Mouse (Mus musculus) layer of hippocampus, adult 18-20 months (tissue): Measurements from ENCODE around the gene Msln. TPM values are rescaled to one million over a fixed set of nuclear protein-coding genes. Genes with fewer than 3 reads are reported as not detected.
"Not testable (repeated sequence)": the region's sequence is repeated elsewhere in the genome, so short reads cannot be mapped to it uniquely, and the experiment has no call there.

Source experiments
- DNase-seq, 2 experiments: peaks; one replicate each; pipeline ENCODE4 v3.0.0; 2022; ENCODE audit warnings: low spot score in 2 of 2
- total RNA-seq, 2 experiments: library from RNA; stranded (reverse); gene quantifications; 2 replicates each; pipeline ENCODE4 v1.2.3; 2021

Msln gene
- total RNA-seq, 2 experiments from 2014 or later: 0.46 to 1.2 TPM

DNA sequence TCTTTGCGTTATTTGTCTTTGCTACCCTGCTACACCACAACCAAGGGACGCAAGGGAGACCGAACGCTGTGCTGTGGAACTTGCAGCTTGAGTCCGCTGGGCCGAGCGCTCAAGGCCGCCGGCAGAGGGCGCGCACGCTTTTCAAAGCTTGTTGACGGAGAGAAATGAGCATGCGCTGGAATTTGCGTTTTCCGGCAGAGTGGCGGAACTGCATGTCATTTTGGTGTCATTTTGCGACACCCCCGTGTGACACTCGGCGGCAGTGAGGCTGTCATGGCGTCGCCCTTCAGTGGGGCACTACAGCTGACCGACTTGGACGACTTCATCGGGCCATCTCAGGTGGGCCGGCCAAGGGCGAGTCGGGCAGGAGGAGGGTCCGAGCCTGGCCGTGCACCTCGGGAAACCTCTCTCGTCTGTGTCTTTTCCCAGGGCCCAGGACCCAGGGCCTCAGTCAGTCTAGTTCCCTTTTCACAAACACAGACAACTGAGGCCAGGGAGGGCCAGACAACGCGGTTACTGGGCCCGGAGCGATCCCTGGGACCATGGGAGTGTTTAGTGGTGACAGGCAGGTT, 19.5 kb upstream of the Msln start, which contains the start of gene Narfl:
Gene Narfl, plus strand, starts transcription at position 228 of the 572 bp plus-strand sequence.
- DNase-seq: peak; percentile 96 to 99

DNA sequence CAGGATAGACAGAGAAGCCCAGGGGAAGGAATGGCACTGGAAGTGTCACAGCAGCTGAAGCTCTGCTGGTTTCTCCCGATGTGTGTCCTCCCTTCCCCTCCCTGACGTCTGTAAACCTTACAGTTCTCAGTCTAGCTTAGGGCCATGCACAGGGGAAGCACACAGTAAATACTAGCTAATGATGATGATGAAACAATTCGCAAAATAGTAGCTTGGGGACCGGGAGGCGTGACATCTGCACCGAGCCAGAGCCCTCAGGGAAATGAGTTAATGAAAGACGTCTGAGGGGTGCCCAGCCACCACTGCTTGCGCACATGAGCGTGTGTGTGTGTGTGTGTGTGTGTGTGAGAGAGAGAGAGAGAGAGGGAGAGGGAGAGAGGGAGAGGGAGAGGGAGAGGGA, 15.2 kb upstream of the Msln start:
- no peak for DNase-seq

DNA sequence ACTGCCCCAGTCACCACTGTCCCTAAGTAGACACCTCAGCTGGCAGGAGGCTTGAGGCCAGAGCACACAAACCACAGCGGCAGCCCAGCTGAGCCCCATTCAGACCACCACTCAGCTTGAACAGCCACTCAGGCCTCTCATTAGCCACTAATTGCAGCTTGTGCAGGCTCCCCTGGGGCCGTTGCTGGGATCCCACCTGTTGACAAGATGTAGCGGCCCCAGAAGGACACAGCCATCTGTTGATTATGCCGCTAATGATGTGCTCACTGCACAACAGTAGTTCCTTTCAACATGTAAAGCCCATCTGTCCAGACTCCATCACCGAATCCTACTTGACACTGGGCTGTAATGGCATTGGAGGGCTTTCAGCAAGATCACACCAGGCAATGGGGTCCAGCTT, 11.7 kb upstream of the Msln start:
- DNase-seq: no peak

GRCm38 (mm10) chr17:25762591-25762990, 8.4 kb upstream of the Msln start:
- DNase-seq: no peak

GRCm38 (mm10) chr17:25761561-25761970, 7.4 kb upstream of the Msln start:
- peak in 1 of 2 experiments; percentile 80 for DNase-seq

- DNase-seq: no peak
These were observed 6.0 kb upstream of the Msln start for GRCm38 (mm10) chr17:25760148-25760547.

- DNase-seq: no peak
These were observed 3.5 kb upstream of the Msln start for GRCm38 (mm10) chr17:25757691-25758090.

DNA sequence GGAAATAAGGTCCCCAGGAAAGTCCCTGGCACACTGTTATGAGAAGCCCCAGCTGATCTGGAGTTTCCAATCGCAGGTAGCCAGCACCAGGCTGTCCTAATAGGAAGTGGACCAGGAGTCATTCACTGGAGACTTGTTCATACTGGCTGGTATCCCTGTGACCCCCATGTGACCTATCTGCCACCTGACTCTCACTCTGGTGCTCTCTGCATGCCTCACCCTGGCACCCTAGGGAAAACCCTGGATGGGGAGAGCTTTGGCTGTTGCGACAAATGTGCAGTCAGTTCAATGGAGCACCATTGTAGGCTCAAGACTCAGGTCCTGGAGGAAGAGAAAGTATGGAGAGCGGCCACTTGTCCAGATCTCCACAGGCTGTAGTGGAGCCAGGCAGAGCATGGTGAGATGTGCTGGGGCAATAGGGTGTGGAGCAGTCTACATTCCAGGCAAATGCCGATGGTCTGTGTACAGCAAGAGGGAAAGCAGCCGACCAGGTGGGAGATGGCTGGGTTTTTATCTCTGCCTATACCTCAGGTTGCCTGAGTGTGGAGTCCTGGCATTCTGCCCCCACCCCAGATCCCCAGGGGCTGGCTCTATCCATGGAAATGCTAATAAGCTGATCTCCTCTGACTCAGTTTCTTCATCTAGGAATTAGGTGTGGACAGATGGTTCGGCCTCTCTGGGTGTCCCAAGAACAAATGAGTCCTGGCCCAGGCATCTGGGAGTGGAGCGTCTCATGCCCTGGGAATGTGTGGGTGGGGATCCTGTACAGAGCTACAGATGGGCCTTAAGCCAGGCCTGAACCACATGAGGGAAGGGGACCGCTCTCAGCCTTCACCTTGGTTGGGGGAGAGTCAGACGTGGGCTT, 2.4 kb upstream of the Msln start:
- no peak for DNase-seq

- no peak for DNase-seq
These were observed 1.6 kb upstream of the Msln start for GRCm38 (mm10) chr17:25755627-25756377.

- no peak for DNase-seq
These were observed 908 bp upstream of the Msln start for GRCm38 (mm10) chr17:25755086-25755485.

GRCm38 (mm10) chr17:25751446-25751845, 2.7 kb downstream of the Msln start:
- no peak for DNase-seq

DNA sequence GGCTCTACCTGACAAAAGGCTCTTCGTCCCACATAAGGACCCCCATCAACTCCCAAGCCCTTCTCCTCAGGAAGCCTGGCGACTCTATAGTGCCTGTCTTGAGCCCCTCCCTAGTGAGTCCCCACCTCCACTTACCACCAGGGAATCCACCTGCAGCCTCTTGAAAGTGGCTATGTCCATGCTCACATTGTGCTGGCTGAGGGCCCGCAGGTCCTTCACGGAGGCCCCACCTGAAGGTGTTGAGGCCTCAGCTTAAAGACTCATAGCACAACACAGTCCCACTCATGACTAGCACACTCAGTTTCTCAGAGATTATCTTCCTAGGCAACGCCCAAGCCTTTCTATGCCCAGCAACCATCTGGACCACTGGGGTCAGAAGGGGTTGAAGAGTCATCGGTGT, 4.9 kb downstream of the Msln start:
- DNase-seq: no peak

GRCm38 (mm10) chr17:25748238-25748637, 5.9 kb downstream of the Msln start:
- no peak for DNase-seq

GRCm38 (mm10) chr17:25744311-25744710, 9.9 kb downstream of the Msln start:
- no peak for DNase-seq

DNA sequence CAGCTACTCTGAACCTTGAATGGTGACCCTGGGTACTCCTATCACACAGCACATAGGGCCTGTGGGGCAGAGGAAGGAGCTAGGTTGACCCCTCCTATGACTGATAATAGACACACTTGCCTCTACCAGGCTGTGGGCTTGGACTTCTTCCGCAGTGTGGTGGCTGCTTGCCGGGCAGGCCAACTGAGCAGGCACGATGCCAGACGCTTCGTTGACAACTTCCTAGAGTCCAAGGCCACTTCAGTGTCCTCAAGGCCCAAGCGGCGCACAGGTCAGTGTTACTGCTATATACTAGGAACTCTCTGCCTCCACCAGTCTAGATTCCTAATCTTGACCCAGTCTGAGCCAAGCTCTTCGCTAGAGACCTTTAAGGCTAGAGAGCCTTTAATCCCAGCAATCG, 10.3 kb downstream of the Msln start:
- DNase-seq: no peak

DNA sequence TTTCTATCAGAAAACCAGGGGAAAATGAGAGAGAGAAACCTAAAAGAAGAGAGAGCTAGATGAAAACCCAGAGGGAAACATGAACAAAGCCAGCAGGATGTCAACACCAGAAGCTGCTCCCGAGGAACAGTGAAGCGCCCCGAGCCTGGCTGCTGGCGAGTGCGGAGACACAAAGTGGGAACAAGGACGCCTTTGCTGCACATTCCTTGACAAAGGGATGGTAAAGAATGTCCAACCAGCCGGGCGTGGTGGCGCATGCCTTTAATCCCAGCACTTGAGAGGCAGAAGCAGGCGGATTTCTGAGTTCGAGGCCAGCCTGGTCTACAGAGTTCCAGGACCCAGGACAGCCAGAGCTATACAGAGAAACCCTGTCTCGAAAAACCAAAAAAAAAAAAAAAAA, 12.7 kb downstream of the Msln start:
- not testable (repeated sequence) for DNase-seq

GRCm38 (mm10) chr17:25738861-25739260, 15.3 kb downstream of the Msln start:
- no peak for DNase-seq

DNA sequence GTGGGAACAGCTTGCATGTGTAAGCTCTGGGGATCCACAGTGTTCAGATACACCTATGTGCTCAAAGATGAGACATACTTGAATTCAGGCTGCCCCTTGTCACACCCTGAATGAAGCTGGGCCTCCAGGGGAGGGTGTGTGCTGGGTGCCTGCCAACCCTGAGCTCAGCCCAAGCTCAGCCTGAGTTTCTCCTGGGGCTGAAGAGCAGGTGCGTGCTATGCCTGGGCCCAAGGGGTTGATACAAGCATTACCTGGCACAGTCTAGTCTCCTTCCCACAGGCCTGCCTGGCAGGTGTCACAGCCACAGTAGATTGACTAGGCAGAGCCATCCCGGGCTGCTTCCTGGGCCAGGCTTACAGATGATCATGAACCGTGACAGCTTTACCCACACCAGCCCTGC, 18.4 kb downstream of the Msln start, which contains the start of gene Mslnl:
Gene Mslnl, plus strand, starts transcription at position 298 of the 400 bp plus-strand sequence.
- no peak for DNase-seq

- DNase-seq: no peak
These were observed 18.9 kb downstream of the Msln start for GRCm38 (mm10) chr17:25735246-25735645.

DNA sequence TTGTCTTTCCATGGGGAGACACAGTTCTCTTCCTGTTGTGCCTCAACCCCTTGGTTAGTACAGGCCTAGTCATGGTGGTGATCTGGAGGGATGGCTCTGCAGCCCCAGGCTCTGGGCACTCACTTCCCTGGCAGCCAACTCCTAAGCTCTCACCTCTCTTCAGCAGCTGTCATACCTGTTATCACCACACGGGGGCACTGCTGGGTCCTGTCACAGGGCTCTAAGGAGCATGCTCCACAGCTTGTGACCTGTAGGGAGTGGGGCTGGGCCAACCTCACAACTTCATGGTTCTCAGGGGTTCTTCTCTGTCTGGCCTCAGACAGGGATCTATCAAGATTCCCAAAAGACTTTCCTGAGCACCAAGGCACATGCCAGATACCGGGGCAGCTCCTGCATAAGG, 22.1 kb downstream of the Msln start:
- DNase-seq: peak; percentile 79 to 92

DNA sequence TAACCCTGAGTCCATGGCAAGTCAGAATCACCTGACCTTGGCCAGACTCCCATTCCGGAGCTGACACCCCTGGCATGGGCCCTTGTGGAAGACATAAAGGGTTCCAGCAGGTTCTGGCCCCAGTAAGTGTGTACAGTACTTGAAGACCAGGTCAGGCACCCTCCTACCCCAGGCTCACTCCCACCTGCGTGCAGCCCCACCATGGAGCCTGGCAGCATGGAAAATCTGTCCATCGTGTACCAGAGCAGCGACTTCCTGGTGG, 26.2 kb downstream of the Msln start:
- no peak for DNase-seq
